Mouse (Mus musculus) right cerebral cortex, adult 18-20 months (tissue): ENCODE measurements around the gene Nkrf.

Experiments used
- DNase-seq: peaks from one replicate; pipeline ENCODE4 v3.0.0; 2022; ENCODE audit warnings: mixed read lengths

Nkrf gene

DNA sequence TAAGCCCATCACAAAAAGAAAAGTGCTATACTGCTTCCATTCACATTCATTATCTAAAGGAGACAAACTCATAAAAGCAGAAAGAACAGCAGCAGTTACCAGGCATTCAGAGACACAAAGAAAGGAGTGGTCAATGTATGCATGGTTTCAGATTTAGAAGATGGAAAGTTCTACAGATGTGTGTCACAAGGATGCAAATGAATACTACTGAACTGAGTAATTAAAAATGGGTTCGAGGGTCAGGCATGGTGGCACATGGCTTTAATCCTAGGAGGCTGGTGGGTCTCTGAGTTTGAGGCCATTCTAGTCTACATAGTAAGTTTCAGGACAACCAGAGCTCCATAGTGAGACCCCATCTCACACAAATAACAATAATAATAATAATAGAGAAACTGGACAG is 55.5 kb downstream of the Nkrf start:
- DNase-seq = no peak

DNA sequence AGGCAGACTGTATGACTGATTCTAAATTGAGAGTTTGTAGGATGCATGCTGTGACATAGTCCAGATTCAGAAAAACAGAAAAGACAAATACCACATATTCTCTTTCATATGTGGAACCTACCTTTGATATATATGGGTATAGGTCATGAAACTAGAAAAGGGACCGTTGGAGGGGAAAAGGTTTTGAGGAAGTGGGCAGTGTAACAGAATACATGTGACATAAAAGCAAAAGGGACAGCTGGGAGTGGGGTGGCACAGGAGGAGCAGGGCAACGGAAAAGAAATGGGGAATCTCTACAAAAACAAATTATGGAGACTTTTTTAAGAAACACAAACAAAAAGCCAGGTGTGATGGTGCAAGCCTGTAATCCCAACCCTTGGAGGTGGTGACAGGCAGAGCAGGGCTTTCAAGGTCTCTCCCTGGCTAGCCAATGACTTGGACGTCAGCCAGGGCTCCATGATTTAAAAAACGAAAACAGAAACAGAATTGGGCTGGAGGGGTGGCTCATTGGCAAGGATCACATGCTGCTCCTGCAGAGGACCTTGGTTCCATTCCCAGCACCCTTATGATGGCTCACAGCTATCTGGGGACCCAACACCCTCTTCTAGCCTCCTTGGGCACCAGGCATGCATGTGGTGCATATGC is 59.2 kb downstream of the Nkrf start:
- DNase-seq = no peak

DNA sequence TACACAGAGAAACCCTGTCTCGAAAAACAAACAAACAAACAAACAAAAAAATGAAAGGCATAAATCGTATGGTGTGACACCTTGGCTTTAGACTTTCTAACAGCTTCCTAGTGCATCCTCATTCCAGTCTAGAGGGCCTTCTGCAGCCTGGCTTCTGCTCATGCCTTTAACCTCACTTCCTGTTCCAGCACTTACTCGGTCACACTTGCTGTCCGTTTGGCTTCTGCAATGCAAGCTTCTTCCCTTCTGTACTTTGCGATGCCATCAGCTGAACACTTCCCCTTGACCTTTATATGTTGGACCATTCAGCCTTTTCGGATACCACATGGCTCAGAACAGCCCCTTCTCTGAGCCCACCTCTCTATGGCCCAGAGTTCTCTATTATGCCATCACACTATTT is 61.0 kb downstream of the Nkrf start:
- no peak for DNase-seq

DNA sequence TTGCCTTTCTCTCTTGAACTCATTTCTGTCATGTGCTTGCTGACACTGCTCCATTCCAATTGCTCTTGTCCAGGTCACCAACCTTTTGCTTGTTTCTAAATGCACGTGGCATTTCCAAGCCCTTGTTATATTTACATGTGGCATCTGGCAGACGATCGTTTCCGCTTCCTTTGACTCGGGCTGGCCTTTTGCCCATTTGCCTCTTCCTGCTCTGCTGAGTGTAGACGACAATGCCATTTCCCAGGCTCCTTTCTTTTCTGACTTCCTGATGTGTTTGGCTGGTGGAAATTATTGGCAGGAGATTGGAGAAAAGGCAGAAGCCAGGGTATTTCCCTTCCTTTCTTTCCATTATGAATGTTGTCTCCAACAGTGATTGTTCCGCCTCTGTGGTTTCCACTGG is 63.3 kb downstream of the Nkrf start:
- no peak for DNase-seq
